Mouse (Mus musculus) frontal cortex, postnatal 14 days (tissue): ENCODE results near the gene Birc3.

Experiments used
- DNase-seq, 2 experiments: peaks; one replicate each; pipeline ENCODE4 v3.0.0; 2022; ENCODE audit warnings: low spot score in 2 of 2

Birc3 gene

GRCm38 (mm10) chr9:7822758-7823157 lies 50.2 kb downstream of the Birc3 start:
- DNase-seq = no peak

GRCm38 (mm10) chr9:7805101-7805506 lies 67.9 kb downstream of the Birc3 start:
- DNase-seq = no peak
